Mouse (Mus musculus) lung, adult 2 months (tissue): Measurements from ENCODE around the gene Ubqln4.

Experiments used
- CTCF ChIP-seq: fragments of 200-500 bp; IDR thresholded peaks from 2 replicates; pipeline ENCODE4 v1.5.1; 2011; ENCODE audit warnings: mild to moderate bottlenecking, low read length, control low read depth; ENCODE audit not compliant: insufficient read depth
- POLR2A ChIP-seq: fragments of 200-500 bp; IDR thresholded peaks from 2 replicates; pipeline ENCODE4 v1.6.1; 2011; ENCODE audit warnings: low read depth, mild to moderate bottlenecking, control low read depth, low read length, borderline replicate concordance; ENCODE audit errors: extremely low read depth

GRCm38 (mm10) chr3:88513546-88514115 lies 39.9 kb upstream of the Ubqln4 start:
- TF ChIP-seq CTCF = no peak
- TF ChIP-seq POLR2A = no peak
